Mouse (Mus musculus): ENCODE results near the gene Bysl. TPM values are rescaled to one million over a fixed set of nuclear protein-coding genes. Genes with fewer than 3 reads are reported as not detected.
"Not testable (repeated sequence)": the region's sequence is repeated elsewhere in the genome, so short reads cannot be mapped to it uniquely, and the experiment has no call there.

Gene Bysl
- polyA plus RNA-seq, 1 experiment from 2014 or later, result 19.4 TPM

- H3K9ac ChIP-seq (ENCODE audit: low read length); H3K27me3 ChIP-seq (ENCODE audit: control insufficient read depth, insufficient read depth, low read depth, low read length); ATAC-seq (ENCODE audit: low read depth); H3K4me2 ChIP-seq (ENCODE audit: low read depth, low read length); H3K4me3 ChIP-seq (ENCODE audit: low read length); H3K4me1 ChIP-seq (replicated peaks; ENCODE audit: control insufficient read depth, insufficient read depth, low read length); H3K27ac ChIP-seq (ENCODE audit: low read length); H3K9me3 ChIP-seq (ENCODE audit: control insufficient read depth, low read length): not testable (repeated sequence)
- 95% methylated on average over 4 of the region's 5 CpGs for WGBS
- peaks cover 35% of the 10 kb centered on the region for H3K36me3 ChIP-seq (ENCODE audit: control insufficient read depth, insufficient read depth, low read length)
Observed at GRCm38 (mm10) chr17:47624572-47624971, 13.3 kb upstream of the Bysl start.

- WGBS, result 93% methylated on average over 14 of the region's 14 CpGs
- Histone ChIP-seq H3K36me3 (ENCODE audit: control insufficient read depth, insufficient read depth, low read length) (peaks cover 40% of the 10 kb centered on the region), H3K4me1 (replicated peaks; ENCODE audit: control insufficient read depth, insufficient read depth, low read length) (peaks cover 3% of the 10 kb centered on the region), H3K4me2 (ENCODE audit: low read depth, low read length) (no peak overlapping the region), H3K27ac (ENCODE audit: low read length) (no peak overlapping the region), H3K4me3 (ENCODE audit: low read length) (no peak overlapping the region), H3K9ac (ENCODE audit: low read length) (no peak overlapping the region), H3K9me3 (ENCODE audit: control insufficient read depth, low read length) (no peaks in the 10 kb centered on the region), H3K27me3 (ENCODE audit: control insufficient read depth, insufficient read depth, low read depth, low read length) (no peaks in the 10 kb centered on the region)
- ATAC-seq (ENCODE audit: low read depth), result no peak
Observed at GRCm38 (mm10) chr17:47622912-47623554, 11.7 kb upstream of the Bysl start.

GRCm38 (mm10) chr17:47618556-47619311 is 7.4 kb upstream of the Bysl start:
- Histone ChIP-seq H3K27ac (ENCODE audit: low read length) (no peak overlapping the region), H3K4me3 (ENCODE audit: low read length) (no peak overlapping the region), H3K4me1 (replicated peaks; ENCODE audit: control insufficient read depth, insufficient read depth, low read length) (no peaks in the 10 kb centered on the region), H3K9me3 (ENCODE audit: control insufficient read depth, low read length) (no peaks in the 10 kb centered on the region), H3K4me2 (ENCODE audit: low read depth, low read length) (no peak overlapping the region), H3K9ac (ENCODE audit: low read length) (no peak overlapping the region), H3K36me3 (ENCODE audit: control insufficient read depth, insufficient read depth, low read length) (peaks cover 46% of the 10 kb centered on the region), H3K27me3 (ENCODE audit: control insufficient read depth, insufficient read depth, low read depth, low read length) (no peaks in the 10 kb centered on the region)
- ATAC-seq (ENCODE audit: low read depth), result no peak
- WGBS, result 84% methylated on average over 13 of the region's 13 CpGs

- H3K9me3 ChIP-seq (ENCODE audit: control insufficient read depth, low read length), result no peaks in the 10 kb centered on the region
- H3K4me3 ChIP-seq (ENCODE audit: low read length), result no peak overlapping the region
- H3K27ac ChIP-seq (ENCODE audit: low read length), result no peak overlapping the region
- ATAC-seq (ENCODE audit: low read depth), result no peak
- 93% methylated on average over 9 of the region's 9 CpGs for WGBS
- H3K4me1 ChIP-seq (replicated peaks; ENCODE audit: control insufficient read depth, insufficient read depth, low read length), result peaks cover 2% of the 10 kb centered on the region
- H3K27me3 ChIP-seq (ENCODE audit: control insufficient read depth, insufficient read depth, low read depth, low read length), result no peaks in the 10 kb centered on the region
- peaks cover 36% of the 10 kb centered on the region for H3K36me3 ChIP-seq (ENCODE audit: control insufficient read depth, insufficient read depth, low read length)
- no peak overlapping the region for H3K4me2 ChIP-seq (ENCODE audit: low read depth, low read length)
- H3K9ac ChIP-seq (ENCODE audit: low read length), result no peak overlapping the region
Observed at GRCm38 (mm10) chr17:47617605-47618307, 6.5 kb upstream of the Bysl start.

GRCm38 (mm10) chr17:47616652-47617051 is 5.4 kb upstream of the Bysl start:
- no peak for ATAC-seq (ENCODE audit: low read depth)
- no peak overlapping the region for H3K4me2 ChIP-seq (ENCODE audit: low read depth, low read length)
- H3K9me3 ChIP-seq (ENCODE audit: control insufficient read depth, low read length), result no peaks in the 10 kb centered on the region
- no peak overlapping the region for H3K4me3 ChIP-seq (ENCODE audit: low read length)
- peaks cover 29% of the 10 kb centered on the region for H3K36me3 ChIP-seq (ENCODE audit: control insufficient read depth, insufficient read depth, low read length)
- no peak overlapping the region for H3K27ac ChIP-seq (ENCODE audit: low read length)
- H3K9ac ChIP-seq (ENCODE audit: low read length), result no peak overlapping the region
- H3K4me1 ChIP-seq (replicated peaks; ENCODE audit: control insufficient read depth, insufficient read depth, low read length), result peaks cover 10% of the 10 kb centered on the region
- no peaks in the 10 kb centered on the region for H3K27me3 ChIP-seq (ENCODE audit: control insufficient read depth, insufficient read depth, low read depth, low read length)
- WGBS, result 87% methylated on average over 4 of the region's 4 CpGs

GRCm38 (mm10) chr17:47616119-47616518 is 4.8 kb upstream of the Bysl start:
- ATAC-seq (ENCODE audit: low read depth), result no peak
- H3K27me3 ChIP-seq (ENCODE audit: control insufficient read depth, insufficient read depth, low read depth, low read length), result no peaks in the 10 kb centered on the region
- H3K9ac ChIP-seq (ENCODE audit: low read length), result no peak overlapping the region
- H3K36me3 ChIP-seq (ENCODE audit: control insufficient read depth, insufficient read depth, low read length), result peaks cover 29% of the 10 kb centered on the region
- H3K4me1 ChIP-seq (replicated peaks; ENCODE audit: control insufficient read depth, insufficient read depth, low read length), result peaks cover 10% of the 10 kb centered on the region
- no peak overlapping the region for H3K4me3 ChIP-seq (ENCODE audit: low read length)
- H3K27ac ChIP-seq (ENCODE audit: low read length), result no peak overlapping the region
- 88% methylated on average over 8 of the region's 8 CpGs for WGBS
- H3K9me3 ChIP-seq (ENCODE audit: control insufficient read depth, low read length), result no peaks in the 10 kb centered on the region
- no peak overlapping the region for H3K4me2 ChIP-seq (ENCODE audit: low read depth, low read length)

- Histone ChIP-seq H3K9ac (ENCODE audit: low read length) (no peak overlapping the region), H3K27ac (ENCODE audit: low read length) (no peak overlapping the region), H3K4me2 (ENCODE audit: low read depth, low read length) (no peak overlapping the region), H3K9me3 (ENCODE audit: control insufficient read depth, low read length) (no peaks in the 10 kb centered on the region), H3K27me3 (ENCODE audit: control insufficient read depth, insufficient read depth, low read depth, low read length) (no peaks in the 10 kb centered on the region), H3K4me3 (ENCODE audit: low read length) (no peak overlapping the region), H3K36me3 (ENCODE audit: control insufficient read depth, insufficient read depth, low read length) (peaks cover 16% of the 10 kb centered on the region), H3K4me1 (replicated peaks; ENCODE audit: control insufficient read depth, insufficient read depth, low read length) (peaks cover 17% of the 10 kb centered on the region)
- no peak for ATAC-seq (ENCODE audit: low read depth)
- WGBS, result 80% methylated on average over 1 of the region's 1 CpGs
Observed at GRCm38 (mm10) chr17:47614018-47614417, 2.7 kb upstream of the Bysl start.

GRCm38 (mm10) chr17:47611661-47611982 is 330 bp upstream of the Bysl start:
- 0% methylated on average over 13 of the region's 13 CpGs for WGBS
- H3K9me3 ChIP-seq (ENCODE audit: control insufficient read depth, low read length), result no peaks in the 10 kb centered on the region
- H3K36me3 ChIP-seq (ENCODE audit: control insufficient read depth, insufficient read depth, low read length), result peaks cover 15% of the 10 kb centered on the region
- H3K4me1 ChIP-seq (replicated peaks; ENCODE audit: control insufficient read depth, insufficient read depth, low read length), result peaks cover 17% of the 10 kb centered on the region
- peak overlapping the region; percentile 86 for H3K4me2 ChIP-seq (ENCODE audit: low read depth, low read length)
- H3K27ac ChIP-seq (ENCODE audit: low read length), result peak overlapping the region; percentile 51
- H3K9ac ChIP-seq (ENCODE audit: low read length), result peak overlapping the region; percentile 85
- H3K4me3 ChIP-seq (ENCODE audit: low read length), result peak overlapping the region; percentile 86
- no peaks in the 10 kb centered on the region for H3K27me3 ChIP-seq (ENCODE audit: control insufficient read depth, insufficient read depth, low read depth, low read length)
- no peak for ATAC-seq (ENCODE audit: low read depth)

- no peak overlapping the region for H3K4me3 ChIP-seq (ENCODE audit: low read length)
- no peaks in the 10 kb centered on the region for H3K9me3 ChIP-seq (ENCODE audit: control insufficient read depth, low read length)
- peaks cover 17% of the 10 kb centered on the region for H3K4me1 ChIP-seq (replicated peaks; ENCODE audit: control insufficient read depth, insufficient read depth, low read length)
- no peak overlapping the region for H3K27ac ChIP-seq (ENCODE audit: low read length)
- no peak overlapping the region for H3K4me2 ChIP-seq (ENCODE audit: low read depth, low read length)
- ATAC-seq (ENCODE audit: low read depth), result no peak
- WGBS, result 86% methylated on average over 4 of the region's 4 CpGs
- H3K36me3 ChIP-seq (ENCODE audit: control insufficient read depth, insufficient read depth, low read length), result peaks cover 13% of the 10 kb centered on the region
- H3K27me3 ChIP-seq (ENCODE audit: control insufficient read depth, insufficient read depth, low read depth, low read length), result no peaks in the 10 kb centered on the region
- H3K9ac ChIP-seq (ENCODE audit: low read length), result no peak overlapping the region
Observed at GRCm38 (mm10) chr17:47609182-47609581, 2.1 kb downstream of the Bysl start.

Measured in lung, embryonic 16.5 days (tissue).